Mouse (Mus musculus) induced T-regulatory cell, adult 2 months (primary cell): Measurements from ENCODE around the gene Top2a.

ENCODE experiments used
- DNase-seq: peaks from one replicate; pipeline ENCODE4 v3.0.0-alpha.2; 2012; ENCODE audit warnings: low read depth

The Top2a gene

GRCm38 (mm10) chr11:99023500-99024467 lies at the start of gene Top2a:
Top2a (minus strand) TSS chr11:99024189.
- DNase-seq = peak; percentile 100

GRCm38 (mm10) chr11:99073781-99074180 lies 49.8 kb upstream of the Top2a start:
- no peak for DNase-seq

- no peak for DNase-seq
Observed at GRCm38 (mm10) chr11:99071866-99072265, 47.9 kb upstream of the Top2a start.

GRCm38 (mm10) chr11:99068455-99068854 lies 44.5 kb upstream of the Top2a start:
- DNase-seq = no peak

- DNase-seq = no peak
Observed at GRCm38 (mm10) chr11:99067591-99067990, 43.6 kb upstream of the Top2a start.

GRCm38 (mm10) chr11:99065979-99066378 lies 42.0 kb upstream of the Top2a start:
- peak; percentile 87 for DNase-seq

- peak; percentile 33 for DNase-seq
Observed at GRCm38 (mm10) chr11:99065353-99065752, 41.4 kb upstream of the Top2a start.

GRCm38 (mm10) chr11:99063406-99064131 lies 39.6 kb upstream of the Top2a start:
- DNase-seq = no peak

GRCm38 (mm10) chr11:99062661-99063060 lies 38.7 kb upstream of the Top2a start:
- no peak for DNase-seq

GRCm38 (mm10) chr11:99060435-99060834 lies 36.4 kb upstream of the Top2a start:
- no peak for DNase-seq

- DNase-seq = no peak
Observed at GRCm38 (mm10) chr11:99055571-99056452, 31.8 kb upstream of the Top2a start.

- DNase-seq = no peak
Observed at GRCm38 (mm10) chr11:99055143-99055542, 31.2 kb upstream of the Top2a start.

GRCm38 (mm10) chr11:99047643-99048042 lies 23.7 kb upstream of the Top2a start:
- no peak for DNase-seq

GRCm38 (mm10) chr11:99047120-99047519 lies 23.1 kb upstream of the Top2a start:
- DNase-seq = no peak

GRCm38 (mm10) chr11:99045159-99045889 lies 21.3 kb upstream of the Top2a start:
- DNase-seq = no peak

- no peak for DNase-seq
Observed at GRCm38 (mm10) chr11:99044306-99044705, 20.3 kb upstream of the Top2a start.

GRCm38 (mm10) chr11:99043632-99044031 lies 19.6 kb upstream of the Top2a start:
- DNase-seq = peak; percentile 39

- DNase-seq = peak; percentile 64
Observed at GRCm38 (mm10) chr11:99042834-99043431, 18.9 kb upstream of the Top2a start.

- peak; percentile 51 for DNase-seq
Observed at GRCm38 (mm10) chr11:99041841-99042780, 18.1 kb upstream of the Top2a start.
